In the genomic region with DNA sequence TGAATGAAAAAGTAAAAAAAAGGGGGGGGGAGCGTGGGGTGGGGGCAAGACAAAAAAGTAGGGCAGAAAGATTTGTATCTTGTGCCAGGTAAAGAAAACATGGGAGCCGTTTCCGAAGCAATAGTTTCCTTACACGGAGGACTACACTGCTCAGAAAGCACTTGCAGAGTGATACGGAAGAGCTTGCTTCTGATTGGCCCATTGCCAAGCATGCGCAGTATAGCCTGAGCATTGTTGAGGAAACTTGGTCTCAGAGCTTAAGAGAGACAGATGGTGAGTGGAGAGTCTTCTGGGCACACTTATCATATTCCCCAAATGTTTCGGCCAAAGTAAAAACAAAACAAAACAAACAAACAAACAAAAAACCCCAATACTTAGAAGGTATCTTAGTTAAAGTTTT, we compare ENCODE assay signal across 11 mouse cellular contexts.
DNase-seq lines count a peak whose midpoint lies in the region; ATAC-seq and TF ChIP-seq lines count a peak whose summit lies in the region.
"Had no signal": no experiment of that assay in that cellular context is flagged by ENCODE, and none has a peak within 500 bp of the region (broad histone marks: within the 10 kb centered on the region; RNA-seq: fewer than 3 reads in every experiment).

No protein-coding gene starts in this region.

- 69% methylated on average over 7 of the region's 7 CpGs for WGBS in kidney, embryonic 14.5 days

- no peak overlapping the region for H3K9ac ChIP-seq in kidney, embryonic 14.5 days (ENCODE audit: low read depth, low read length)
- H3K9ac ChIP-seq: embryonic facial prominence, embryonic 15.5 days; liver, postnatal 0 days had no signal

- no peaks in the 10 kb centered on the region for H3K36me3 ChIP-seq in kidney, embryonic 14.5 days (ENCODE audit: control insufficient read depth, insufficient read depth, low read length)
- H3K36me3 ChIP-seq: embryonic facial prominence, embryonic 15.5 days had no signal

- intact Hi-C loops in left cerebral cortex, postnatal 10 days (cut with DNase I): no loop called here
- intact Hi-C loops in gastrocnemius, adult 2 months (cut with DNase I): no loop called here

- H3K4me1 ChIP-seq in kidney, embryonic 14.5 days (ENCODE audit: control insufficient read depth, insufficient read depth, low read length): no peaks in the 10 kb centered on the region
- H3K4me1 ChIP-seq: embryonic facial prominence, embryonic 15.5 days had no signal

- no peaks in the 10 kb centered on the region for H3K9me3 ChIP-seq in kidney, embryonic 14.5 days (ENCODE audit: control insufficient read depth, low read length)
- H3K9me3 ChIP-seq: embryonic facial prominence, embryonic 15.5 days had no signal

- no peak overlapping the region for H3K4me2 ChIP-seq in kidney, embryonic 14.5 days (replicated peaks; ENCODE audit: low read depth, low read length)
- H3K4me2 ChIP-seq: embryonic facial prominence, embryonic 15.5 days had no signal

- ATAC-seq in CD4-positive, CD25-positive, alpha-beta regulatory T cell, adult 4 months: no peak
- ATAC-seq in kidney, embryonic 14.5 days (ENCODE audit: low FRiP score, low TSS enrichment): 0 out of 2 replicates have a peak, but pooled peaks have one; percentile 52
- ATAC-seq: liver, postnatal 0 days had no signal

- no peaks in the 10 kb centered on the region for H3K27me3 ChIP-seq in kidney, embryonic 14.5 days (ENCODE audit: control insufficient read depth, insufficient read depth, low read length)
- H3K27me3 ChIP-seq: embryonic facial prominence, embryonic 15.5 days had no signal

- H3K4me3 ChIP-seq in kidney, embryonic 14.5 days (ENCODE audit: low read length): no peak overlapping the region
- H3K4me3 ChIP-seq in gastrocnemius, adult 2 months: no peak overlapping the region
- H3K4me3 ChIP-seq: embryonic facial prominence, embryonic 15.5 days had no signal

- no peak overlapping the region for H3K27ac ChIP-seq in kidney, embryonic 14.5 days (ENCODE audit: low read depth, low read length)
- H3K27ac ChIP-seq in gastrocnemius, adult 2 months: no peak overlapping the region
- H3K27ac ChIP-seq: embryonic facial prominence, embryonic 15.5 days had no signal

- peak; percentile 9 for DNase-seq in CD4-positive, CD25-positive, alpha-beta regulatory T cell, adult 2 months (ENCODE audit: low read depth, low spot score)
- no peak for DNase-seq in kidney, postnatal 14 days
- peak; percentile 4 for DNase-seq in ES-CJ7 (ENCODE audit: low read depth, low spot score)
- peak; percentile 21 to 53 for DNase-seq in left cerebral cortex, postnatal 10 days (ENCODE audit: extremely low spot score in 1 of 2, low spot score in 2 of 2)
- DNase-seq in gastrocnemius, adult 2 months: no peak
- DNase-seq in ovary, postnatal 14 days (ENCODE audit: low spot score): no peak
- DNase-seq: adrenal gland, adult 2 months; liver, postnatal 0 days had no signal

- no peak for TF ChIP-seq CTCF in gastrocnemius, adult 2 months (IDR thresholded peaks at IDR 0.05)

Comparison
In these comparisons a context has a peak if more than half of its experiments do, and no peak if none do; other contexts are left out.
1. DNase-seq: peak in CD4-positive, CD25-positive, alpha-beta regulatory T cell, adult 2 months (single experiment), ES-CJ7 (single experiment) and left cerebral cortex, postnatal 10 days (2 of 2); none in kidney, postnatal 14 days (single experiment), gastrocnemius, adult 2 months (single experiment) and ovary, postnatal 14 days (single experiment).